Mouse (Mus musculus) bone marrow macrophage, adult 2 months (primary cell): Measurements from ENCODE around the gene Phka2.

Source experiments
- CTCF ChIP-seq: IDR thresholded peaks from 2 replicates; pipeline ENCODE4 v1.5.1; 2012; ENCODE audit warnings: low read depth, mild to moderate bottlenecking, low read length, moderate library complexity
- POLR2A ChIP-seq: IDR thresholded peaks from 2 replicates; pipeline ENCODE4 v1.6.1; 2012; ENCODE audit warnings: mild to moderate bottlenecking, low read depth, low read length, borderline replicate concordance

DNA sequence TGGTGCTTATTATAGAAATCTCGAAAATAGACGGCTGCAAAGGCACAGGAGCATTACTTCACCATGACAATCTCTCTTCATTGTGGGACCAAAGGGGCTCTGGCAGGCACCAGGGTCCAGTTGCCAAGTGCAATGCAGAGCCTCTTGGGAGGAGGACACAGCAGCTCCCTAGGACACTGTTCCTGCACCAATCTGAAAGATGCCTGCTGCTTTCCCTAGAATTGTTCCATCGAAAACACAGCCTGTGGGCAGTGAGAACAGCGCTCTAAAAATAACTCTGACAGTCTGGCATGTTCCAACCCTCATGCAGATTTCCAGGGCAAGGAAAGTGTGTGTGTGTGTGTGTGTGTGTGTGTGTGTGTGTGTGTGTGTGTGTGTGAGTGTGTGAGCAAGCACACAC is 86.6 kb downstream of the Phka2 start:
- TF ChIP-seq POLR2A (no peak), CTCF (no peak)
